Mouse (Mus musculus): ENCODE results near the gene Ssbp4. TPM values are rescaled to one million over a fixed set of nuclear protein-coding genes. Genes with fewer than 3 reads are reported as not detected.
"Not testable (repeated sequence)": the region's sequence is repeated elsewhere in the genome, so short reads cannot be mapped to it uniquely, and the experiment has no call there.

Gene Ssbp4
- total and polyA plus RNA-seq, 2 experiments from 2014 or later, result 57.3 to 107 TPM

DNA sequence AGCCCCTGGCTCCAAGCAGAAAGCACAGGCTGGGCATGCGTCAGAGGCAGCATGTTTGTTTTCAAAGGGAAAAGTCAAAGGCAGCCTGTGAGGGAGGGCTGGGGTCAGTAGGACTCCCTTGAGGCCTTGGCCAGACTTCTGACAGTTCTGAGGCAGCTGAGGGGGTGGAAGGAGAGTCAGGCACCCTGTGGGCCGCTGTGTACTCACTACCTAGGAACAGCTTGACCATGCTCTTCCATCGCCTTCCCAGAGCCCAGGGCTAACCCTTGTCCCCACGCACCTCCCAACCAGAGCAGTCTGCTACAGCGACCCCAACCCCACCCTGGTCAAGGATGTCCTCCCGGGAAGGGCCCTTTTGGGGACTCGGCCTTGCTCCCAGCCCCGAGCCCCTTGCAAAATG, 15.5 kb downstream of the Ssbp4 start:
- TF ChIP-seq CTCF (IDR thresholded peaks at IDR 0.05; ENCODE audit: low read depth) (no peak), EP300 (IDR thresholded peaks at IDR 0.05; ENCODE audit: low read depth) (no peak)
- no peak for DNase-seq (ENCODE audit: low spot score)
- Histone ChIP-seq H3K9me3 (replicated peaks; ENCODE audit: control insufficient read depth, low read length) (no peaks in the 10 kb centered on the region), H3K4me1 (ENCODE audit: control insufficient read depth, insufficient read depth) (peaks cover 10% of the 10 kb centered on the region; the same call in 1 of the 2 replicates), H3K4me3 (ENCODE audit: low read depth, low read length) (no peak overlapping the region), H3K36me3 (replicated peaks; ENCODE audit: control insufficient read depth, insufficient read depth, low read length) (peaks cover 39% of the 10 kb centered on the region), H3K4me2 (ENCODE audit: low read depth, low read length) (0 out of 2 replicates have a peak overlapping the region, but pooled peaks have one; percentile 89), H3K27me3 (ENCODE audit: control insufficient read depth, insufficient read depth, low read length) (no peaks in the 10 kb centered on the region), H3K9ac (replicated peaks; ENCODE audit: low read depth, low read length) (no peak overlapping the region), H3K27ac (ENCODE audit: low read depth) (peak overlapping the region; percentile 56)
- WGBS, result 49% methylated on average over 8 of the region's 8 CpGs
- no peak for ATAC-seq (ENCODE audit: insufficient read depth, low read depth)

- Histone ChIP-seq H3K27ac (ENCODE audit: low read depth) (no peak overlapping the region), H3K27me3 (ENCODE audit: control insufficient read depth, insufficient read depth, low read length) (no peaks in the 10 kb centered on the region), H3K36me3 (replicated peaks; ENCODE audit: control insufficient read depth, insufficient read depth, low read length) (peaks cover 54% of the 10 kb centered on the region), H3K4me2 (ENCODE audit: low read depth, low read length) (no peak overlapping the region), H3K9ac (replicated peaks; ENCODE audit: low read depth, low read length) (no peak overlapping the region), H3K9me3 (replicated peaks; ENCODE audit: control insufficient read depth, low read length) (no peaks in the 10 kb centered on the region), H3K4me1 (ENCODE audit: control insufficient read depth, insufficient read depth) (peaks cover 10% of the 10 kb centered on the region; the same call in 1 of the 2 replicates), H3K4me3 (ENCODE audit: low read depth, low read length) (no peak overlapping the region)
- WGBS, result 51% methylated on average over 12 of the region's 12 CpGs
- no peak for DNase-seq (ENCODE audit: low spot score)
- TF ChIP-seq EP300 (IDR thresholded peaks at IDR 0.05; ENCODE audit: low read depth) (no peak), CTCF (IDR thresholded peaks at IDR 0.05; ENCODE audit: low read depth) (no peak)
- no peak for ATAC-seq (ENCODE audit: insufficient read depth, low read depth)
Measured at GRCm38 (mm10) chr8:70591569-70591968, 17.1 kb downstream of the Ssbp4 start.

- peaks cover 84% of the 10 kb centered on the region for H3K36me3 ChIP-seq (replicated peaks; ENCODE audit: control insufficient read depth, insufficient read depth, low read length)
- not testable (repeated sequence) for H3K4me3 ChIP-seq (ENCODE audit: low read depth, low read length); H3K4me1 ChIP-seq (ENCODE audit: control insufficient read depth, insufficient read depth); H3K27me3 ChIP-seq (ENCODE audit: control insufficient read depth, insufficient read depth, low read length); H3K9ac ChIP-seq (replicated peaks; ENCODE audit: low read depth, low read length); ATAC-seq (ENCODE audit: insufficient read depth, low read depth); H3K4me2 ChIP-seq (ENCODE audit: low read depth, low read length); H3K27ac ChIP-seq (ENCODE audit: low read depth); DNase-seq (ENCODE audit: low spot score); H3K9me3 ChIP-seq (replicated peaks; ENCODE audit: control insufficient read depth, low read length)
- 76% methylated on average over 4 of the region's 4 CpGs for WGBS
Measured at GRCm38 (mm10) chr8:70587955-70588354, 20.7 kb downstream of the Ssbp4 start.

GRCm38 (mm10) chr8:70585258-70585652, 23.4 kb downstream of the Ssbp4 start:
- Histone ChIP-seq H3K36me3 (replicated peaks; ENCODE audit: control insufficient read depth, insufficient read depth, low read length) (peaks cover 90% of the 10 kb centered on the region), H3K4me1 (ENCODE audit: control insufficient read depth, insufficient read depth) (no peaks in the 10 kb centered on the region), H3K27ac (ENCODE audit: low read depth) (no peak overlapping the region), H3K4me3 (ENCODE audit: low read depth, low read length) (no peak overlapping the region), H3K27me3 (ENCODE audit: control insufficient read depth, insufficient read depth, low read length) (no peaks in the 10 kb centered on the region), H3K9me3 (replicated peaks; ENCODE audit: control insufficient read depth, low read length) (no peaks in the 10 kb centered on the region), H3K4me2 (ENCODE audit: low read depth, low read length) (no peak overlapping the region), H3K9ac (replicated peaks; ENCODE audit: low read depth, low read length) (no peak overlapping the region)
- peak; percentile 82 for ATAC-seq (ENCODE audit: insufficient read depth, low read depth)
- DNase-seq (ENCODE audit: low spot score), result no peak
- TF ChIP-seq CTCF (IDR thresholded peaks at IDR 0.05; ENCODE audit: low read depth) (peak; percentile 85), EP300 (IDR thresholded peaks at IDR 0.05; ENCODE audit: low read depth) (no peak)
- 32% methylated on average over 7 of the region's 7 CpGs for WGBS

- Histone ChIP-seq H3K9me3 (replicated peaks; ENCODE audit: control insufficient read depth, low read length) (no peaks in the 10 kb centered on the region), H3K4me1 (ENCODE audit: control insufficient read depth, insufficient read depth) (no peaks in the 10 kb centered on the region), H3K4me2 (ENCODE audit: low read depth, low read length) (no peak overlapping the region), H3K9ac (replicated peaks; ENCODE audit: low read depth, low read length) (no peak overlapping the region), H3K27ac (ENCODE audit: low read depth) (no peak overlapping the region), H3K36me3 (replicated peaks; ENCODE audit: control insufficient read depth, insufficient read depth, low read length) (peaks cover 90% of the 10 kb centered on the region), H3K27me3 (ENCODE audit: control insufficient read depth, insufficient read depth, low read length) (no peaks in the 10 kb centered on the region), H3K4me3 (ENCODE audit: low read depth, low read length) (no peak overlapping the region)
- WGBS, result 88% methylated on average over 9 of the region's 9 CpGs
- no peak; the same call in 1 of the 2 replicates for ATAC-seq (ENCODE audit: insufficient read depth, low read depth)
- DNase-seq (ENCODE audit: low spot score), result no peak
- TF ChIP-seq CTCF (IDR thresholded peaks at IDR 0.05; ENCODE audit: low read depth) (no peak), EP300 (IDR thresholded peaks at IDR 0.05; ENCODE audit: low read depth) (no peak)
Measured at GRCm38 (mm10) chr8:70584606-70585257, 23.9 kb downstream of the Ssbp4 start.
